Mouse (Mus musculus): ENCODE measurements around the gene Nudt6. TPM values are rescaled to one million over a fixed set of nuclear protein-coding genes. Genes with fewer than 3 reads are reported as not detected.

Gene Nudt6
- polyA plus RNA-seq, 1 experiment from 2014 or later, result 9.7 TPM

GRCm38 (mm10) chr3:37379201-37379600 lies 40.8 kb downstream of the Nudt6 start:
- ATAC-seq (replicated peaks), result no peak
- WGBS, result 85% methylated on average over 14 of the region's 14 CpGs
- no peak overlapping the region for H3K27ac ChIP-seq
- no peaks in the 10 kb centered on the region for H3K27me3 ChIP-seq (replicated peaks)
- no peak overlapping the region for H3K4me3 ChIP-seq
- H3K36me3 ChIP-seq (replicated peaks), result no peaks in the 10 kb centered on the region
- no peaks in the 10 kb centered on the region for H3K9me3 ChIP-seq
- H3K9ac ChIP-seq, result no peak overlapping the region
- H3K4me2 ChIP-seq, result no peak overlapping the region
- H3K4me1 ChIP-seq, result 0 out of 2 replicates have a peak, but pooled peaks cover 5% of the 10 kb centered on the region

DNA sequence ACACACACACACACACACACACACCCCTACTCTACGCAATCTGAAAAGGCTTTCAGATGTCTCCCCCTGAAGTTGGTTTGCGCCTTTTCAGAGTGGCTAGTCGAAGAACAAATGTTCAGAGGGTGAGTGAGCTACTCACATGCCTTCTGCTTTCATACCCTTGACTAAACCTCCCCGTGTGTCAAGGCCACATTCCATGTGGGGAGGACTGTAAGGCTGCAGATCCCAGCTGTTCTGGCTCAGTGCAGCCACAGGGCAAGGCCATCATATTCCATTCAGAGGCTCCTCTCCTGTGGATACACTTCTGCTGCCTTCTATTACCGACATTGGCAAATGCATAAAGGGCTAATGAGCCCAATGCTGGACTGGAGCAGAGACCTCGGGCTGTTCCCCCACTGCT lies 41.6 kb downstream of the Nudt6 start:
- Histone ChIP-seq H3K9me3 (no peaks in the 10 kb centered on the region), H3K36me3 (replicated peaks) (no peaks in the 10 kb centered on the region), H3K4me2 (no peak overlapping the region), H3K4me1 (0 out of 2 replicates have a peak, but pooled peaks cover 5% of the 10 kb centered on the region), H3K9ac (no peak overlapping the region), H3K27ac (no peak overlapping the region), H3K27me3 (replicated peaks) (no peaks in the 10 kb centered on the region), H3K4me3 (no peak overlapping the region)
- no peak for ATAC-seq (replicated peaks)
- WGBS, result 69% methylated on average over 6 of the region's 6 CpGs

GRCm38 (mm10) chr3:37377926-37378325 lies 42.1 kb downstream of the Nudt6 start:
- H3K9me3 ChIP-seq, result no peaks in the 10 kb centered on the region
- no peaks in the 10 kb centered on the region for H3K27me3 ChIP-seq (replicated peaks)
- ATAC-seq (replicated peaks), result no peak
- no peaks in the 10 kb centered on the region for H3K36me3 ChIP-seq (replicated peaks)
- H3K27ac ChIP-seq, result no peak overlapping the region
- H3K4me3 ChIP-seq, result no peak overlapping the region
- H3K9ac ChIP-seq, result no peak overlapping the region
- H3K4me2 ChIP-seq, result no peak overlapping the region
- H3K4me1 ChIP-seq, result 0 out of 2 replicates have a peak, but pooled peaks cover 5% of the 10 kb centered on the region
- WGBS, result 80% methylated on average over 6 of the region's 6 CpGs

GRCm38 (mm10) chr3:37373712-37374111 lies 46.3 kb downstream of the Nudt6 start:
- Histone ChIP-seq H3K27me3 (replicated peaks) (no peaks in the 10 kb centered on the region), H3K9me3 (no peaks in the 10 kb centered on the region), H3K4me3 (no peak overlapping the region), H3K36me3 (replicated peaks) (no peaks in the 10 kb centered on the region), H3K9ac (no peak overlapping the region), H3K4me2 (no peak overlapping the region), H3K27ac (no peak overlapping the region), H3K4me1 (no peaks in the 10 kb centered on the region)
- no peak for ATAC-seq (replicated peaks)
- WGBS, result 89% methylated on average over 11 of the region's 11 CpGs

DNA sequence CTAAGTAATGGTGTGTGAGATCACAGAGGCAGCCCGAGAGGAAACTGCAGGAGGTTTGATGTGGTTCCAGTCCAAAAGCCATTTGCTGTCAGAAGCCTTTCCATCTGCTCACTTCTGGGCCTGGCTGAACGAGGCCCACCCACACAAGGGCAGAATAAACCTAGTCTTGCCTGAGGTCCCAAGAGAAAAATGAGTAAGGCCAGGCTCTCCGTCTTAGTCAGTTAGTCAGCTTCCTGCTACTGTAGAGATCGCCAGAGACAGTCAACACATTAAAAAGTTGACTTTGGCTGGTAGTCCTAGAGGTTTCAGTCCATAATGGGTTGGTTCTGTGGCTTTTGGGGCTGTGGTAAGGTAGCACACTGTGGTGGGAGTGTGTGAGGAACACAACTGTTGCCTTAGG lies 49.6 kb downstream of the Nudt6 start:
- Histone ChIP-seq H3K27ac (no peak overlapping the region), H3K9ac (no peak overlapping the region), H3K36me3 (replicated peaks) (no peaks in the 10 kb centered on the region), H3K4me2 (no peak overlapping the region), H3K27me3 (replicated peaks) (no peaks in the 10 kb centered on the region), H3K4me3 (no peak overlapping the region), H3K9me3 (no peaks in the 10 kb centered on the region), H3K4me1 (no peaks in the 10 kb centered on the region)
- WGBS, result 84% methylated on average over 4 of the region's 4 CpGs
- no peak for ATAC-seq (replicated peaks)

GRCm38 (mm10) chr3:37366381-37367053 lies 53.5 kb downstream of the Nudt6 start:
- Histone ChIP-seq H3K27ac (no peak overlapping the region), H3K9ac (no peak overlapping the region), H3K9me3 (no peaks in the 10 kb centered on the region), H3K4me3 (no peak overlapping the region), H3K27me3 (replicated peaks) (no peaks in the 10 kb centered on the region), H3K4me1 (no peaks in the 10 kb centered on the region), H3K4me2 (no peak overlapping the region), H3K36me3 (replicated peaks) (no peaks in the 10 kb centered on the region)
- 70% methylated on average over 4 of the region's 4 CpGs for WGBS
- no peak for ATAC-seq (replicated peaks)

DNA sequence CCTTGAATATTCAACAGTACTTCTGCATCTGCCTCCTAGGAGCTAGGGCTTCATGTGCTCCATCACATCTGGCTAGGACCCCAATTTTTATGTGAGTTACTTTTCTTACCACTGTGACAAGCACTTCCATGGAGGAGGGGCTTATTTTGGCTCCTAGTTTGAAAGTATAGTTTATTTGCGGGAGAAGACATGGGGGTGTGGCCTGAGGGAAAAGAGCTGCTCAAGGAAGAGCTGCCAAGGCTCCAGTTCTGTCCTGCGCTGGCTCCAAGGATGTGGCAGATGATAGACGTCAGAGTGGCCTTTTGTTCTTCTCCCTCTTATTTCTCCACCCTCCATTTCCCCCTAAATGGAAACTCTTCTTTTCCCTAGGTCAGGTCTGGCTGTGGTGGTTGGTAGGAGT lies 54.0 kb downstream of the Nudt6 start:
- WGBS, result 61% methylated on average over 3 of the region's 3 CpGs
- H3K9ac ChIP-seq, result no peak overlapping the region
- no peak overlapping the region for H3K27ac ChIP-seq
- H3K4me2 ChIP-seq, result no peak overlapping the region
- H3K27me3 ChIP-seq (replicated peaks), result no peaks in the 10 kb centered on the region
- ATAC-seq (replicated peaks), result no peak
- no peaks in the 10 kb centered on the region for H3K4me1 ChIP-seq
- H3K9me3 ChIP-seq, result no peaks in the 10 kb centered on the region
- no peaks in the 10 kb centered on the region for H3K36me3 ChIP-seq (replicated peaks)
- no peak overlapping the region for H3K4me3 ChIP-seq

GRCm38 (mm10) chr3:37365144-37365543 lies 54.9 kb downstream of the Nudt6 start:
- Histone ChIP-seq H3K4me2 (no peak overlapping the region), H3K27ac (no peak overlapping the region), H3K27me3 (replicated peaks) (no peaks in the 10 kb centered on the region), H3K4me1 (no peaks in the 10 kb centered on the region), H3K9me3 (no peaks in the 10 kb centered on the region), H3K36me3 (replicated peaks) (no peaks in the 10 kb centered on the region), H3K4me3 (no peak overlapping the region), H3K9ac (no peak overlapping the region)
- ATAC-seq (replicated peaks), result no peak
- WGBS, result 81% methylated on average over 4 of the region's 4 CpGs

- H3K4me3 ChIP-seq, result no peak overlapping the region
- no peaks in the 10 kb centered on the region for H3K36me3 ChIP-seq (replicated peaks)
- no peaks in the 10 kb centered on the region for H3K27me3 ChIP-seq (replicated peaks)
- no peaks in the 10 kb centered on the region for H3K9me3 ChIP-seq
- H3K4me2 ChIP-seq, result no peak overlapping the region
- no peaks in the 10 kb centered on the region for H3K4me1 ChIP-seq
- ATAC-seq (replicated peaks), result no peak
- no peak overlapping the region for H3K9ac ChIP-seq
- no peak overlapping the region for H3K27ac ChIP-seq
- 88% methylated on average over 9 of the region's 9 CpGs for WGBS
Observed at GRCm38 (mm10) chr3:37360729-37361128, 59.3 kb downstream of the Nudt6 start.

Other genes starting within 250 kb of the Nudt6 start
- gene Il21, start 187.6 kb downstream of the Nudt6 start, polyA plus RNA-seq (2015; fragmentation: Nextera tagmentation; extraction: Ambion mirVana), result not detected in 2 replicates
- 4.9 and 5.0 TPM in 2 replicates for gene Bbs12, start 107.7 kb downstream of the Nudt6 start, polyA plus RNA-seq (2015; fragmentation: Nextera tagmentation; extraction: Ambion mirVana)
- 2.1 and 2.8 TPM in 2 replicates for gene Cetn4, start 107.5 kb downstream of the Nudt6 start, polyA plus RNA-seq (2015; fragmentation: Nextera tagmentation; extraction: Ambion mirVana)
- gene Fgf2, start 71.9 kb downstream of the Nudt6 start, polyA plus RNA-seq (2015; fragmentation: Nextera tagmentation; extraction: Ambion mirVana), result 0.34 and 0.51 TPM in 2 replicates
- gene Spata5, start 315 bp downstream of the Nudt6 start, polyA plus RNA-seq (2015; fragmentation: Nextera tagmentation; extraction: Ambion mirVana), result 27.4 and 36.2 TPM in 2 replicates
- gene Spry1, start 219.7 kb upstream of the Nudt6 start, polyA plus RNA-seq (2015; fragmentation: Nextera tagmentation; extraction: Ambion mirVana), result 7.1 and 7.9 TPM in 2 replicates

All from midbrain, embryonic 15.5 days (tissue).